Mouse (Mus musculus) lung, adult 2 months (tissue): ENCODE measurements around the gene Fam161a.

Experiments
- CTCF ChIP-seq: fragments of 200-500 bp; IDR thresholded peaks from 2 replicates; pipeline ENCODE4 v1.5.1; 2011; ENCODE audit warnings: mild to moderate bottlenecking, low read length, control low read depth; ENCODE audit not compliant: insufficient read depth
- POLR2A ChIP-seq: fragments of 200-500 bp; IDR thresholded peaks from 2 replicates; pipeline ENCODE4 v1.6.1; 2011; ENCODE audit warnings: low read depth, mild to moderate bottlenecking, control low read depth, low read length, borderline replicate concordance; ENCODE audit errors: extremely low read depth

DNA sequence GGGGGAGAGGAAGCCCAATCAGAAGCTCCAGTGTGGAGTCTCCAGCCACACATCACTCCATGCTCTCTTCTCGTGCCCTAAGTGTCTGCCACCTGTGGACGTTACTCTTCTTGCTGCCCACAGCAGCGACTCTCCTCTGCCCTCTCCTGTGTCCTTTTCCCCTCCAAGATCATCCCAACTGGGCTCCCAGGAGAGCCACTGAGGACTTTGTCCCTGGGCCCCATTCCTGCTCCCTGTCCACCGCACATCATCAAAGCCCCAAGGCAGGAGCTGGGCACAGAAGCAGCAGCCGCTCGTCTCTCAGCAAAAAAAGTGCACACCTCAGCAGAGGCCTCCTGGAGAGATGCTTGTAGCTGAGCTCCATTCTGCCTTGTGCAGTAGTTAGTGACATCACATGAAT is 7.7 kb downstream of the Fam161a start:
- TF ChIP-seq CTCF = no peak
- no peak for TF ChIP-seq POLR2A
